Comparison of ENCODE assay signal across 8 mouse cellular contexts in genomic region chr6:91575662-91576364, GRCm38 (mm10).
DNase-seq lines count a peak whose midpoint lies in the region.

No protein-coding gene starts in this region.

- no peaks in the 10 kb centered on the region for H3K4me1 ChIP-seq in limb, embryonic 10.5 days

- DNase-seq in 3T3-L1 (ENCODE audit: low read depth, low spot score), result peak; percentile 92
- DNase-seq in adrenal gland, adult 2 months, result peak; percentile 75
- peak; percentile 88 for DNase-seq in embryo, embryonic 10.5 days (ENCODE audit: low spot score)
- peak; percentile 52 for DNase-seq in gastrocnemius, postnatal 25 days
- DNase-seq in kidney, adult 18-20 months, result peak; percentile 80
- DNase-seq in limb, embryonic 10.5 days (ENCODE audit: low spot score), result peak; percentile 82
- peak; percentile 83 for DNase-seq in naive thymus-derived CD4-positive, alpha-beta T cell, adult 2 months (ENCODE audit: low read depth)
- DNase-seq in splenic B cell, adult 2 months (ENCODE audit: low read depth, low spot score), result peak; percentile 85

- no peak overlapping the region for H3K27ac ChIP-seq in limb, embryonic 10.5 days

- H3K36me3 ChIP-seq in limb, embryonic 10.5 days, result no peaks in the 10 kb centered on the region
- no peaks in the 10 kb centered on the region for H3K36me3 ChIP-seq in splenic B cell, adult 2 months (ENCODE audit: control insufficient read depth, insufficient read depth, low read length, poor library complexity, severe bottlenecking)

- H3K9me3 ChIP-seq in limb, embryonic 10.5 days (replicated peaks), result no peaks in the 10 kb centered on the region

- WGBS in limb, embryonic 10.5 days, result 63% methylated on average over 4 of the region's 4 CpGs

- H3K4me3 ChIP-seq in limb, embryonic 10.5 days, result no peak overlapping the region

- no peaks in the 10 kb centered on the region for H3K27me3 ChIP-seq in limb, embryonic 10.5 days (ENCODE audit: low read depth, poor library complexity, severe bottlenecking)
- H3K27me3 ChIP-seq in splenic B cell, adult 2 months (ENCODE audit: control insufficient read depth, insufficient read depth, low read length, poor library complexity, severe bottlenecking), result no peaks in the 10 kb centered on the region
